Mouse (Mus musculus) forebrain, embryonic 13.5 days (tissue): ENCODE measurements around the gene Sox30. TPM values are rescaled to one million over a fixed set of nuclear protein-coding genes. Genes with fewer than 3 reads are reported as not detected.
A peak's percentile ranks its signal among the peaks of the same experiment; 100 is the strongest.

ENCODE experiments used
- ATAC-seq: fragments of 200-750 bp; cut with Nextera tagmentation; 2 replicates; pipeline ENCODE4 v1.8.0; 2017
- H3K27ac ChIP-seq: fragments of 300-500 bp; sonication (generic); 2 replicates; pipeline ENCODE4 v1.5.1; 2015; ENCODE audit warnings: inconsistent platforms, mild to moderate bottlenecking, moderate library complexity
- H3K27me3 ChIP-seq: fragments of 300-500 bp; sonication (generic); 2 replicates; pipeline ENCODE4 v1.6.1; 2015; ENCODE audit warnings: mild to moderate bottlenecking, inconsistent platforms
- H3K36me3 ChIP-seq: fragments of 300-500 bp; sonication (generic); 2 replicates; pipeline ENCODE4 v1.6.1; 2015; ENCODE audit warnings: mild to moderate bottlenecking, inconsistent platforms; ENCODE audit not compliant: poor library complexity, severe bottlenecking
- H3K4me1 ChIP-seq: fragments of 300-500 bp; sonication (generic); 2 replicates; pipeline ENCODE4 v1.6.1; 2015; ENCODE audit warnings: inconsistent platforms
- H3K4me2 ChIP-seq: fragments of 300-500 bp; sonication (generic); 2 replicates; pipeline ENCODE4 v1.6.1; 2015; ENCODE audit warnings: inconsistent platforms, mild to moderate bottlenecking, moderate library complexity
- H3K4me3 ChIP-seq: fragments of 300-500 bp; sonication (generic); 2 replicates; pipeline ENCODE4 v1.5.1; 2015; ENCODE audit warnings: mild to moderate bottlenecking, inconsistent platforms
- H3K9ac ChIP-seq: fragments of 300-500 bp; sonication (generic); 2 replicates; pipeline ENCODE4 v1.6.1; 2015; ENCODE audit warnings: mild to moderate bottlenecking, inconsistent platforms
- H3K9me3 ChIP-seq: fragments of 300-500 bp; sonication (generic); replicated peaks from 2 replicates; pipeline ENCODE4 v1.6.1; 2016; ENCODE audit warnings: inconsistent platforms
- WGBS: fragments of 180-500 bp; shearing (Covaris S2); methylation state at CpG from one replicate; pipeline ENCODE4 v1.1.7; 2015; 5-methylcytosine and 5-hydroxymethylcytosine counted together
- polyA plus RNA-seq: library from polyadenylated mRNA; unstranded; fragments of >200 nt; fragmentation: Nextera tagmentation; extraction: Ambion mirVana; gene quantifications from 2 replicates; pipeline ENCODE4 v1.2.1, GENCODE M21; 2015

Sox30 gene
- polyA plus RNA-seq, result not detected in 2 replicates

DNA sequence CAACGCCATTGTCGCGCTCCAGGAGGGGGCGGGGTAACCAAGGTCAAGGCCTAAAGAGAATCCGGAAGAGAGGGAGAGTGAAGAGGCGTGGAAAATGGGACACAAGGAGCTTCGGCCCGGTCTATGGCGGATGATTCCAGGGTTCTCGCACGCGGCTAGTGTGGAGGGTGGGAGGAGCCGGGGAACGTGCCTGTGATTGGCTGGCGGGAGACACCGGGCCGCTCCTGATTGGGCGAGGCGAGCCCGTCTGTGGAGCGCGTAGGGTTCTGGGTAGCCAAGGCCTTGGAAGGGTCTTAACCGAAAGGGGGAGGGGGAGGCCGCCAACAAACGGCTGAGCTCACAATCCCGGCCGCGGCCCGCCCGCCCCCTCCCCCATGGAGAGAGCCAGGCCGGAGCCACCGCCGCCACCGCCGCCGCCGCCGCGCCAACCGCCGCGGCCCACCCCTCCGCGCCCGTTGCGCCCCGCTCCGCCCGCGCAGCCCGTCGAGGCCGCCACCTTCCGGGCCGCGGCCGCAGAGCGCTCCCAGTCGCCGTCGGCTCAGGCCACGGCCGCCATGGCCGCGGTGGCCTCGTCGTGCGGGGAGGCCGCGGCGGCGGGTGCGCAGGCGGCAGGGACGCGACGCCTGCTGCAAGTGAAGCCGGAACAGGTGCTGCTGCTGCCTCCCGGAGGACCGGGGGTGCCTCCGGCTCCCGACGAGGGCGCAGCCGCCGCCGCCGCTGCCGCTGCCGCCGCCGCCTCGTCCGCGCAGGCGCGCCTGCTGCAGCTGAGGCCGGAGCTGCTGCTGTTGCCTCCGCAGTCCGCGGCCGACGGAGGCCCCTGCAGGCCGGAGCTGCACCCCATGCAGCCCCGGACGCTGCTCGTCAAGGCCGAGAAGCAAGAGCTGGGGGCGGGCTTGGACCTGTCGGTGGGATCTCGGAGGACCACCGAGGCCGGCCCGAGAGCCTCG is at the start of gene Sox30:
Sox30 (plus strand) TSS at position 365 of the 947 bp plus-strand sequence.
- Histone ChIP-seq H3K27me3 (peaks cover 11% of the 10 kb centered on the region; the same call in 1 of the 2 replicates), H3K4me3 (peak within 1 kb of the TSS; percentile 65), H3K9me3 (peaks cover 6% of the 10 kb centered on the region; the same call in 1 of the 2 replicates), H3K36me3 (no peaks in the 10 kb centered on the region), H3K4me1 (0 out of 2 replicates have a peak, but pooled peaks cover 8% of the 10 kb centered on the region), H3K27ac (peak within 1 kb of the TSS; percentile 54; the same call in 1 of the 2 replicates), H3K9ac (peak within 1 kb of the TSS; percentile 85), H3K4me2 (peak within 1 kb of the TSS; percentile 72)
- 11% methylated on average over 85 of the region's 115 CpGs for WGBS
- ATAC-seq, result peak; percentile 98

DNA sequence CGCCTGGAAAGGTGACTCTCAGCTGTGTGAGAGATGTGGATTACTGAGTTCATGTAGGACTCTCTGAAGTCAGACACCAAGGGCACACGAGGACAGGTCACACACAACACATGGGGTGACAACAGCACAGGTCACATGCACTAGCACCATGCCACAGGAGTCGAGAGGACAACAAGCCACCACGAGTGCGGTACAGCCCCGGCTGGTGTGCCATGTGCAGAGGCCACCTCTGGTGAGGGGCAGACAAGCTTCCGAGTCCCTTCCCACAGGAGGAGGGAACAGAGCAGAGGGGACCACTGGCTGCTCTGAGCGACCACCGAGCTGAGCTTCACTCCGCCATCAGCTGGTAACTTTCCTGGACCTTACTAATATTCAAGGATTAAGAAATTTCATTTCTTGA is 47.3 kb upstream of the Sox30 start:
- H3K27ac ChIP-seq, result no peak overlapping the region
- H3K36me3 ChIP-seq, result peaks cover 58% of the 10 kb centered on the region
- WGBS, result 89% methylated on average over 10 of the region's 10 CpGs
- no peaks in the 10 kb centered on the region for H3K9me3 ChIP-seq
- H3K4me2 ChIP-seq, result no peak overlapping the region
- no peak overlapping the region for H3K9ac ChIP-seq
- no peaks in the 10 kb centered on the region for H3K27me3 ChIP-seq
- H3K4me1 ChIP-seq, result no peaks in the 10 kb centered on the region
- no peak for ATAC-seq
- no peak overlapping the region for H3K4me3 ChIP-seq

DNA sequence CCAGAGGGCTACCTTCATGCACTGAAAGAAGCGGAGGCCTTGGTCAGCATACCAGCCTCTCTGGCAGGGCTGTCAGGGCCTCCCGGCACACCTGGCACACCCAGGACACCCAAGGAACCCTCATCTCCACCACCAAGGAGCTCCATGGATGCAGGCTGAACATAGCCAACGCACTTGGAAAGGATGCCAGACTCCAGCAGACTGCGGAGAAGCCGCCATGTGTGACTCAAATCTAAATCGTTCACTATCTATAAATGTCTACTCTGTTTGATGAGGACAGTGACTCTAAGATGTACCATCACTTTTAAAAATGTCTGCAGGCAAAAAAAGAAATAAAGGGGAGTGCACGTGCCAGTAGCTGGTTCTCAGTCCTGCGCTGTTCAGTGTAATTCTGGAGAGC is 42.6 kb upstream of the Sox30 start:
- ATAC-seq, result no peak
- 95% methylated on average over 8 of the region's 8 CpGs for WGBS
- H3K4me2 ChIP-seq, result no peak overlapping the region
- no peak overlapping the region for H3K9ac ChIP-seq
- no peaks in the 10 kb centered on the region for H3K9me3 ChIP-seq
- H3K4me1 ChIP-seq, result no peaks in the 10 kb centered on the region
- H3K27ac ChIP-seq, result no peak overlapping the region
- H3K27me3 ChIP-seq, result no peaks in the 10 kb centered on the region
- H3K4me3 ChIP-seq, result no peak overlapping the region
- H3K36me3 ChIP-seq, result peaks cover 46% of the 10 kb centered on the region

DNA sequence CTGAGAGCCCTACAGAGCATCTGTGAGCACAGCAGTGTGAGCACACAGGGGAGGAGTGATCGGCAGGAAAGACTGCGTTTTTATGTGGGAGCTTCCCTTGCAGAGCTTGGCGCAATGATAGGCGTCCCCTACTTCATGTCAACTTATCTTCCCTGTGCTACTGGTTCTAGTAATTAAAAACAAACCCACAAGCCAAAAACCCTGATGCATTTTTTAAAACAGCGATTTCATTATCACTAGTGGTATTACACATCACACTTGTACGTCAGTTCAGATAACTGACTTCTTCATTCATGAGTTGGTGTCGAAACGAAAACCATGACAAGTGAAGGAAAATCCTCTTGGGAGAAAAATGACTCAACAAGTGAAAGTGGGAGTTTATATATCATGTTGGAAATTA is 41.2 kb upstream of the Sox30 start:
- H3K9me3 ChIP-seq, result no peaks in the 10 kb centered on the region
- WGBS, result 94% methylated on average over 8 of the region's 8 CpGs
- H3K27ac ChIP-seq, result no peak overlapping the region
- H3K36me3 ChIP-seq, result peaks cover 33% of the 10 kb centered on the region
- no peaks in the 10 kb centered on the region for H3K27me3 ChIP-seq
- peaks cover 14% of the 10 kb centered on the region for H3K4me1 ChIP-seq
- ATAC-seq, result no peak
- no peak overlapping the region for H3K4me3 ChIP-seq
- H3K4me2 ChIP-seq, result no peak overlapping the region
- no peak overlapping the region for H3K9ac ChIP-seq

DNA sequence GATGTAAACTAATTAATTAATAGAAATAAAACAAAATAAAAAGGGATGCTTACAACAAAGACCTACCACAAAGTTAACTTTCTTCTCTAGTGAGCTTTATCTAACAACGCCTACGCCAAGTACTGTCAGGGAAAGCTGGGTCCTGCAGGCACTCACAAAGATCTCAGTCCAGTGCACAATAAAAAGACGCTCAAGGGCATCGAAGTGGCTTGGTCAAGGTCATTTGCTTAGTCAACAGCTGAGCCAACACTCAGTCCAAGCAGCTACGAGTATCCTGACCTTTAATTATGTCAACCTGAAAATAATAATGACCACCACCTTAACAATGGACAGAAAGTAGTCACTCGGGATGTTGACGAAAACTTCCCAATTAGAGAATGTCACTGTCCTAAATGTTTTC is 37.8 kb upstream of the Sox30 start:
- WGBS, result 87% methylated on average over 7 of the region's 7 CpGs

DNA sequence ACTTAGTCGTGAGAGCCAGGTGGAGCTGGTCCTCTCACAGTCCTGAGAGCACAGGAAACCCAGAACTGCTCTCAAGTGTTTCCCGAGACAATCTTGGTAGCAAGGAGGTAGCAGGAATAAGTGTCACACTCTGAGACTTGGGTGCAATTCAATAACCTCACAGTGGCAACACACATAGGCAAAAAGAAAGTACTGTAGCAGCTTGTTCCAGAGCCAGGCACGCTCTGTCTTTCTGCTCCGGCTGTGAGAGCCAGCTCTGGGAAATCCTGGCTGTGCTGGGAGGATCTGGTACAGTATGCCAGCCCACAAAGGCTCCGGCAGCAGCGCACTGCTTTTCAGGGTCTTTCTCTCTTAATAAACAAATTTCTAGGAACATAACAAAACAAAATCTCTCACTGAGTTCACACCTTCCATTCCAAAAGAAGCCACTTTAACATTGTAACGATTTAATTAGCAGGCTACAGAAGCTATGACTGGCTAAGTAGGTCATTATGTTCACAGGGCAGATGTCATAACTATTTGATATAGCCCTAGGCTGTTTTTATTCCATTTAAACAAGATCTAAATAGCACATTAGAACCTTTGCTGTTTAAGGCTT is 36.9 kb upstream of the Sox30 start:
- ATAC-seq, result peak; percentile 36; the same call in 1 of the 2 replicates
- Histone ChIP-seq H3K9me3 (no peaks in the 10 kb centered on the region), H3K36me3 (peaks cover 9% of the 10 kb centered on the region; the same call in 1 of the 2 replicates), H3K4me3 (peak overlapping the region; percentile 85), H3K4me2 (peak overlapping the region; percentile 87), H3K9ac (peak overlapping the region; percentile 88), H3K27me3 (no peaks in the 10 kb centered on the region), H3K4me1 (peaks cover 16% of the 10 kb centered on the region), H3K27ac (peak overlapping the region; percentile 8; the same call in 1 of the 2 replicates)
- WGBS, result 41% methylated on average over 7 of the region's 7 CpGs

More for the DNA sequence above, 37.8 kb upstream of the Sox30 start:
- ATAC-seq, result no peak
- H3K27ac ChIP-seq, result no peak overlapping the region
- H3K36me3 ChIP-seq, result peaks cover 8% of the 10 kb centered on the region
- no peak overlapping the region for H3K9ac ChIP-seq
- H3K4me2 ChIP-seq, result peak overlapping the region; percentile 87; the same call in 1 of the 2 replicates
- no peak overlapping the region for H3K4me3 ChIP-seq
- H3K4me1 ChIP-seq, result peaks cover 16% of the 10 kb centered on the region
- no peaks in the 10 kb centered on the region for H3K9me3 ChIP-seq
- no peaks in the 10 kb centered on the region for H3K27me3 ChIP-seq

DNA sequence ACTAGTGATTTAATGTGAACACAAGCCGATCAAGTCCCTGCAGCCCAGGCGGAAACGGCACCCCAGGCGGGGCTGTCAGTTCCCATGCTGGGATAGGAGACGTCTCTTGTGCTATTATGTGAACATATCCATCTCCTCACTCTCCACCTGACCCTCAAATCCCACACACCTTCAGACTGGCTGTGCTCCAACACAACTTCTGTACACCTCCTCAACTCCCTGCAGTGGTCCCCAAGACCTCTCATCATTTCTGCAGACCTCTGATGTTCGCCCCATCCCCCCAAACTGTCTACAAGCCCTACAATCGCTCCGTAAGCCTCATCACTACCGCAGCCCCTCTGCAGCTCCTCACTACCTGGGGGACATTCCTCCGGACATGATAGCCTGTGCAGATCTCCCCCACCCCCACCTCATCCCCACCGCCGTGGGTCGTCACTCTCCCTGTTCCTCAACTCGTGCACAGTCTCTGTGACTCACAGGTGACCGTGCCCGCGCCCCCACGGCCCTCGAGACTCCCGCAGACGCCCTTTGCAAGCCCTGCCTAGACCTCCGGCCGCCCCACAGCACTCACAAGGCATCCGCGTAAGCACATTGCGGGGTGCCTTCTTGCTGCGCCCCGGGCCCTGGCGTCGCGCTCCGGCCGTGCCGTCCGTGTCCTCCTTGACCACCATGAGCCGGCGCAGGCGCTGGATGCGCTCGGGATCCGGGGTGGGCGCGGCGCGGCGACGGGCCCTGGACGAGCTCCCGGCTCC is 36.0 kb upstream of the Sox30 start:
- peak overlapping the region; percentile 85 for H3K4me3 ChIP-seq
- ATAC-seq, result peak; percentile 59
- peak overlapping the region; percentile 59 for H3K27ac ChIP-seq
- H3K4me1 ChIP-seq, result peaks cover 16% of the 10 kb centered on the region
- WGBS, result under 1% methylated on average over 49 of the region's 49 CpGs
- peaks cover 9% of the 10 kb centered on the region; the same call in 1 of the 2 replicates for H3K36me3 ChIP-seq
- H3K9ac ChIP-seq, result peak overlapping the region; percentile 88
- no peaks in the 10 kb centered on the region for H3K27me3 ChIP-seq
- H3K9me3 ChIP-seq, result no peaks in the 10 kb centered on the region
- H3K4me2 ChIP-seq, result peak overlapping the region; percentile 87

DNA sequence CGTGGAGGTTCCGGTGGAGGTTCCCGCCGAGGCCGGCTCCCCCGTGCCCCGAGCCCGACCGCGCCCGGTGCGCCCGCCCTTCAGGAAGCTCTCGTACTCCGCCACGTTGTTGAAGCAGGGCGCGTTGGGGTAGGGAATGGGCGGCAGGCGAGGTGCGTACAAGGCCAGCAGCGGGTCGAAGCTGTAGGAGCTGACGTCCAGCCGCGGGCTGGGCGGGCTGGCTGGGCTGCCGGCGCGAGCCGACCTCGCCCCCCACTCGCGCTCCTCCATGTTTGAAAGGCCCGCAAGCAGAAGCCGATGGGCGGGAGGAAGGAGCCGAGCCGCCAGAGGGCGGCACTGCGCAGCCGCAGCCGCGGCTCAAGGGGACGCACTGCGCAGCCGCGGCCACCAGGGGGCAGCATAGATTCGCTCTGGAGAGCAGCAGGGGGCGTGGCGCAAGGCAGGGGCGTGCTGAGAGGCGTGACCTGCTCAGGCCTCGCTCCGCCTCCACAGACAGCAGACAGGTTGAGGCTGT is 35.4 kb upstream of the Sox30 start, which contains the start of gene Lsm11:
Lsm11 (minus strand) TSS at position 293 of the 514 bp plus-strand sequence.
- Histone ChIP-seq H3K36me3 (peaks cover 13% of the 10 kb centered on the region), H3K4me3 (peak within 1 kb of the TSS; percentile 85), H3K4me1 (peaks cover 16% of the 10 kb centered on the region), H3K27me3 (no peaks in the 10 kb centered on the region), H3K27ac (peak within 1 kb of the TSS; percentile 59), H3K9ac (peak within 1 kb of the TSS; percentile 88), H3K4me2 (peak within 1 kb of the TSS; percentile 87), H3K9me3 (no peaks in the 10 kb centered on the region)
- WGBS, result under 1% methylated on average over 52 of the region's 55 CpGs
- ATAC-seq, result peak; percentile 87

DNA sequence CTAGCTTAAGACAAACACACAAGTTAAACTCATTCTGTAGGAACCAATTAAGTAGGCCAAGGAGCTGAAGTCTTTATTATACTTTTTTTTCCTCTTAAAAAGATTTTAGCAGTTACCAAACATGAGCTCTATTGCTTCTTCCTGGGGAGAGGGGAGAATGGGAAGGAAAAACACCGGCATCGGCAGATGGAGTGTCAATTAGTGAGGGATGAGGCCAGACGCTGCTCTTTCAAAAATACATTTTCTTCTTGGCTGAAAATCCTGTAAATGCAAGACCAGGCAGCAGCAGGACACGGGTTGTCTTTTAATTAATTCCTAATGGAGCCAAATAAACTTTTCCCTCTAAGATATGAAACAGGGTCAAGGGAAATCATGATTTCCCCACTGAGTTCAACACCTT is 33.3 kb upstream of the Sox30 start:
- Histone ChIP-seq H3K9me3 (no peaks in the 10 kb centered on the region), H3K4me1 (peaks cover 16% of the 10 kb centered on the region), H3K27ac (no peak overlapping the region), H3K4me3 (no peak overlapping the region), H3K4me2 (no peak overlapping the region), H3K36me3 (peaks cover 22% of the 10 kb centered on the region), H3K27me3 (no peaks in the 10 kb centered on the region), H3K9ac (no peak overlapping the region)
- ATAC-seq, result no peak
- 84% methylated on average over 4 of the region's 4 CpGs for WGBS

DNA sequence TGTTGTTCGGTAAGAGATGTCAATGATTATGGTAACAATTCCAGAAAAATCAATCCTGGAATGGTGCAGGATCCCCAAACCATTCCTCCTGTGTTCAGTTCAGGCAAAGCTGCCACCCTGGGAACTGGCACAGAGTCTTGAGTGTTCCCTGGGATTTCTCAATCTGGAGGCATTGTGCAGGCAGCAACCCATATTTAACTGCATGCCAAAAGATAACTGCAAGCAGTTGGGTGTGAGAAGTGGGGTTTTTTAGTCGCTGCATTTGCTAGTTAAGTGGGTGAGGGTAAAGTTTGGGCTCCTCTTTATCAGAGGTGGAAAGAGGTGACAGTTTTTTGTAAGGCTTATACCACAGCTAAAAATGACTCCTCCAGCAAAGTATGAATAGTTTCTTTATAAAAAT is 32.6 kb upstream of the Sox30 start:
- peaks cover 22% of the 10 kb centered on the region for H3K36me3 ChIP-seq
- H3K4me2 ChIP-seq, result no peak overlapping the region
- no peak overlapping the region for H3K27ac ChIP-seq
- no peak overlapping the region for H3K9ac ChIP-seq
- ATAC-seq, result no peak
- H3K4me3 ChIP-seq, result no peak overlapping the region
- H3K27me3 ChIP-seq, result no peaks in the 10 kb centered on the region
- H3K9me3 ChIP-seq, result no peaks in the 10 kb centered on the region
- WGBS, result 89% methylated on average over 2 of the region's 2 CpGs
- H3K4me1 ChIP-seq, result peaks cover 16% of the 10 kb centered on the region

DNA sequence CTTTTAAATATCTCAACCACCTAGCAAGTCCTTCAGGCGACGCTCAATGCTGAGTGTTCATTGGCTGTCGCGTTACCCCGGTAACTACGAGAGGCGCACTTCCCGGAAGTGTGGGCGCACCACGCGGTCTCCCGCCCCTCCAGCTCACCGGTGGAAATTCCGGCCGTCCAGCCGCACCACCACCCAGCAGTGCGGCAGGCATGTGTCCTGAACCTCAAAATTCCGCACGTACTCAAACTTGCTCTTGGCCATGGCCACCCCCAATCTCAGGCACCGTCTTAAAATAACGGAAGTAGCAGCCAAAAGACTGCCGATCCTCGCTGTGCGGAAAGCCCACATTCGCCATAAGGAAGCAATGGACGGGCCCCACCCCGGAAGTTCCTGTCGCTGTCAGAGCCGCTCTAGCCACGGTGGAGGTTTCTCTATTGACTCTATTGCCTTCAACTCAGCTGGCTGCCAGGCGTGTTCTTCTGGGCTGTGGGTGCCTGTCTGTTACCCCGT is 24.9 kb upstream of the Sox30 start, which contains the start of gene Thg1l:
Thg1l (minus strand) TSS at position 368 of the 501 bp plus-strand sequence.
- Histone ChIP-seq H3K9ac (peak within 1 kb of the TSS; percentile 59), H3K4me1 (peaks cover 9% of the 10 kb centered on the region; the same call in 1 of the 2 replicates), H3K4me2 (peak within 1 kb of the TSS; percentile 59), H3K27me3 (no peaks in the 10 kb centered on the region), H3K9me3 (no peaks in the 10 kb centered on the region), H3K4me3 (peak within 1 kb of the TSS; percentile 66), H3K36me3 (peaks cover 10% of the 10 kb centered on the region), H3K27ac (no peak within 1 kb of the TSS)
- ATAC-seq, result peak; percentile 99
- WGBS, result under 1% methylated on average over 32 of the region's 32 CpGs
